Mouse (Mus musculus) CD8-positive naive resting alpha-beta T cell, adult 2 months (primary cell): ENCODE results near the gene Bcar3.

Source experiments
- DNase-seq, 2 experiments: peaks; one replicate each; pipeline ENCODE4 v3.0.0; 2022; ENCODE audit warnings: low read depth in 2 of 2, low spot score in 2 of 2

Bcar3 gene

DNA sequence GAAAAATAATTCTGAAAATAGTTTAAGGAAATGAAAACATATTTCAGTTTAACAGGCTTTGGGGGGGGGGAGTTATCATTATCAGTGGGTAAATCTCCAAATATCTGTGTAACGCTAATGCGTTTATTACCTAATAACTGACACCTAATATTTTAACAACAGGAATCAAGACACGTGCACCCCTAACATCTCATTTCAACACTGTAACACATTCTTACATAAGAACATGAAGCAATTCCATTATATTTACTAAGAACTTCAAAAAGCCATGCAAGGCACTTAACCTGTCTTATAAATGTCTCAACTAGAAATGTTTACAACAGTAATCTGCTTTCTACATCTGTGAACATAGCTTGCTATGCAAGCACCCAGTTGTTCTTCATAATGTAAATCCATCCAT, 257.2 kb downstream of the Bcar3 start:
- DNase-seq, result no peak

DNA sequence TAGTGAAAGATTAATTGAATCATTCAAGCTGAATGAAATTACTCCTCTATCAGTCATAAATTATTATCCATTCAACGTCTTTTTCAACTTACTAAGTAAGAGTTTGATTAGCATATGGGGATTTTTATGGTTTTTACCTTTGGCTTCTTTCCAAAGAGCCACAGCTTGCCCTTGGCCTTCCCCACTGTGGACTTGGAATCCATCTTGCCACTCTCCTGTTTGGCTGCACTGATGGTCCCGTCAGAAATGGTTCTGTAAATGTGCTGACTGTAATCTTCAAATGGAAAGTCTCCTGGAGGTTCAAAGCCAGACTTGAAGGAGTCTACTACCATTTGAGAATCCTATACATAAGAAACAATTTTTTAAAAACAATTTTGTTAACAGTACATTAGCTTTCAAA, 263.8 kb downstream of the Bcar3 start:
- DNase-seq, result no peak

GRCm38 (mm10) chr3:122565285-122565684, 271.3 kb downstream of the Bcar3 start:
- no peak for DNase-seq

- DNase-seq, result no peak
These were observed 272.2 kb downstream of the Bcar3 start for GRCm38 (mm10) chr3:122566112-122566511.

DNA sequence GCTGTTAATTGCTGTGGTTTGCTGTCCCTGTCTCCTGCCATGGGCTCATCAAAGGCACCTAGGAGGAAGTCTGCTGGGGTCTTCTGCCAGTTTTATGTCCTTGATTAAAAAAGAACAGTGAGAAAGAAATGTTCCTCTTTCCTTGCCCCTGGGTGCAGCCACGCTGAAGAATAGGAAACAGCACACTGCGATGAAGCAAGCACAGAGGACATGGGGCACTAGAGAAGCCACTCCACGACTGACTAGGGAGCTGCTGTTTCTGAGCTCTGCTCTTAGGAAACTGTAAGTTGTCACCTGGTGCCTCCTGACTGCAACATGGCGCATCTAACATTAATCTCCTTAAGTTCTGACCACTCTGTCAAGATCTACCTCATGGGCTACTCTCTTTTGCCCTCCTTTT, 272.6 kb downstream of the Bcar3 start:
- DNase-seq, result no peak

GRCm38 (mm10) chr3:122573426-122574286, 279.7 kb downstream of the Bcar3 start:
- DNase-seq, result no peak

DNA sequence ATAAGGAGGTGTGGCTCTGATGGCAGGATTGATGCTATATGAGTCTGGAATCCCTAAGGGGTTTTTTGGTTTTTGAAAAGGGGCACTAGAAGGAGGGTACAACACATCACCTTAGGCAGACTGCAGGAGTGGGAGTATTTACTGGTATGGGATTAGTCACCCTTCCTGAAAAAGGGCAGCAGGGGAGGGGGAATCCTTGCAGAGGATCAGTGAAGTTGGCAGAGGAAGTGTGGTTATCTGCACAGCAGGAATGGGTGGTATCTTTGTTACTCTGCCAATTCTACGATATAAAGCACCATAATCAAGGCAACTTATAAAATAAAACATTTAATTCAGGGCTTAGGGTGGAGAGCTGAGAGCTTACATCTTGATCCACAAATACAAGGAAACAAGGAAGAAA, 281.0 kb downstream of the Bcar3 start:
- no peak for DNase-seq

DNA sequence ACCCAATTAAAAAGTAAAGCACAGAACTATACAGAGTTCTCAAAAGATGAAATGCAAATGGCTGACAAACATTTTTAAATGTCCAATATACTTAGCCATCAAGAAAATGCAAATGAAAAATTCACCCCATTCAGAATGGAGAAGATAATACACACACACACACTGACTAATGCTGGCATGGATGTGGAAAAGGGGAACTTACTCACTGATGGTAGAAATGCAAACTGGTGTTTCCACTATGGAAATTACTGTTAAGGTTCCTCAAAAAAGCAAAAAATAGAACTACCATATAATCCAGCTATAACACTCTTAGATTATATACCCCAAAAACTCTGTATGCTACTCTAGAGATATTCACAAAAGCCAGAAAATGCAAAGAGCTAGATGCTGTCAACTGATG, 283.4 kb downstream of the Bcar3 start:
- no peak for DNase-seq
